Mouse (Mus musculus) embryonic fibroblast, embryonic 13.5 days (primary cell): ENCODE data around the gene Rtp4.

Source experiments
- CTCF ChIP-seq: IDR thresholded peaks from 2 replicates; pipeline ENCODE4 v1.5.1; 2011; ENCODE audit warnings: mild to moderate bottlenecking, control low read depth, low read length, moderate library complexity, borderline replicate concordance; ENCODE audit not compliant: insufficient read depth
- POLR2A ChIP-seq: IDR thresholded peaks from 2 replicates; pipeline ENCODE4 v1.6.1; 2011; ENCODE audit warnings: low read depth, mild to moderate bottlenecking, control low read depth, low read length, moderate library complexity

DNA sequence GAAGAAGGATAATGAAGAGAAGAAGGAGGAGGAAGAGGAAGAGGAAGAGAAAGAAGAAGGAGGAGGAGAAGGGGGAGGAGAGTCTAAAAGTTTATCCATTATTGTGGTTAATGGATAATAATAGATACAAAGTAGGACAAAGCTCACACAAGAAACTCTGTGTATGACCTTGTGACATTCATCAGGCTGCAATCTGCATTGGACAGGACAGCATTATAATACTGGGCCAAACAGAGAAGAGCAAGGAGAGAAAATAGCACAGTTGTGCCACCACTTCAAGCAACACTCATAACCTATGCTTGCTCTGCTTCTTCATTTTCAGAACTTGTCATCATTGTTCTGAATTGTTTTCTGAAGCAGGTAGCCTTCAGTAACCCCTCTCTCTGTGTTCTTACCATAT, 72.4 kb downstream of the Rtp4 start:
- TF ChIP-seq POLR2A, result no peak
- TF ChIP-seq CTCF, result no peak
